Mouse (Mus musculus): ENCODE results near the gene Pknox2. TPM values are rescaled to one million over a fixed set of nuclear protein-coding genes. Genes with fewer than 3 reads are reported as not detected.

Pknox2 gene
- total and polyA plus RNA-seq, 2 experiments from 2014 or later = 26.1 to 27.9 TPM

- Histone ChIP-seq H3K9ac (no peak overlapping the region), H3K9me3 (ENCODE audit: low read length) (no peaks in the 10 kb centered on the region), H3K4me1 (ENCODE audit: insufficient read depth) (no peaks in the 10 kb centered on the region), H3K4me3 (ENCODE audit: low read depth, low read length) (no peak overlapping the region), H3K27ac (ENCODE audit: low read depth, low read length) (no peak overlapping the region), H3K27me3 (ENCODE audit: insufficient read depth, low read length) (no peaks in the 10 kb centered on the region), H3K36me3 (ENCODE audit: insufficient read depth) (no peaks in the 10 kb centered on the region), H3K4me2 (ENCODE audit: low read depth) (no peak overlapping the region)
- ATAC-seq (no peak), DNase-seq (no peak)
- 50% methylated on average over 11 of the region's 11 CpGs for WGBS
- TF ChIP-seq CTCF (IDR thresholded peaks at IDR 0.05; ENCODE audit: low read depth) = peak; percentile 39
Measured at GRCm38 (mm10) chr9:36976596-36977362, 170.4 kb downstream of the Pknox2 start.

- Histone ChIP-seq H3K9ac (no peak overlapping the region), H3K4me2 (ENCODE audit: low read depth) (no peak overlapping the region), H3K4me3 (ENCODE audit: low read depth, low read length) (no peak overlapping the region), H3K36me3 (ENCODE audit: insufficient read depth) (no peaks in the 10 kb centered on the region), H3K4me1 (ENCODE audit: insufficient read depth) (no peaks in the 10 kb centered on the region), H3K27ac (ENCODE audit: low read depth, low read length) (no peak overlapping the region), H3K9me3 (ENCODE audit: low read length) (no peaks in the 10 kb centered on the region), H3K27me3 (ENCODE audit: insufficient read depth, low read length) (no peaks in the 10 kb centered on the region)
- 48% methylated on average over 11 of the region's 11 CpGs for WGBS
- ATAC-seq (0 out of 2 replicates have a peak, but pooled peaks have one; percentile 9), DNase-seq (peak; percentile 49)
- peak; percentile 42 for TF ChIP-seq CTCF (IDR thresholded peaks at IDR 0.05; ENCODE audit: low read depth)
Measured at GRCm38 (mm10) chr9:36973486-36974227, 173.6 kb downstream of the Pknox2 start.

- Histone ChIP-seq H3K27me3 (ENCODE audit: insufficient read depth, low read length) (no peaks in the 10 kb centered on the region), H3K4me1 (ENCODE audit: insufficient read depth) (no peaks in the 10 kb centered on the region), H3K4me2 (ENCODE audit: low read depth) (no peak overlapping the region), H3K27ac (ENCODE audit: low read depth, low read length) (no peak overlapping the region), H3K9ac (no peak overlapping the region), H3K9me3 (ENCODE audit: low read length) (no peaks in the 10 kb centered on the region), H3K4me3 (ENCODE audit: low read depth, low read length) (no peak overlapping the region), H3K36me3 (ENCODE audit: insufficient read depth) (no peaks in the 10 kb centered on the region; the same call in 1 of the 2 replicates)
- ATAC-seq = no peak
- 3% methylated on average over 3 of the region's 3 CpGs for WGBS
- no peak for DNase-seq
- TF ChIP-seq CTCF (IDR thresholded peaks at IDR 0.05; ENCODE audit: low read depth) = no peak
Measured at GRCm38 (mm10) chr9:36972089-36972488, 175.1 kb downstream of the Pknox2 start.

GRCm38 (mm10) chr9:36971066-36971465 lies 176.1 kb downstream of the Pknox2 start:
- no peak overlapping the region for H3K27ac ChIP-seq (ENCODE audit: low read depth, low read length)

GRCm38 (mm10) chr9:36970651-36971050 lies 176.6 kb downstream of the Pknox2 start:
- Histone ChIP-seq H3K27ac (ENCODE audit: low read depth, low read length) (no peak overlapping the region), H3K4me2 (ENCODE audit: low read depth) (no peak overlapping the region), H3K4me1 (ENCODE audit: insufficient read depth) (no peaks in the 10 kb centered on the region), H3K36me3 (ENCODE audit: insufficient read depth) (no peaks in the 10 kb centered on the region; the same call in 1 of the 2 replicates), H3K4me3 (ENCODE audit: low read depth, low read length) (no peak overlapping the region), H3K9ac (no peak overlapping the region), H3K27me3 (ENCODE audit: insufficient read depth, low read length) (no peaks in the 10 kb centered on the region), H3K9me3 (ENCODE audit: low read length) (no peaks in the 10 kb centered on the region)
- TF ChIP-seq CTCF (IDR thresholded peaks at IDR 0.05; ENCODE audit: low read depth) = peak; percentile 82
- 7% methylated on average over 5 of the region's 5 CpGs for WGBS
- DNase-seq (peak; percentile 93), ATAC-seq (peak; percentile 40; the same call in 1 of the 2 replicates)

More at GRCm38 (mm10) chr9:36971066-36971465, 176.1 kb downstream of the Pknox2 start:
- ATAC-seq = no peak
- Histone ChIP-seq H3K4me1 (ENCODE audit: insufficient read depth) (no peaks in the 10 kb centered on the region), H3K27me3 (ENCODE audit: insufficient read depth, low read length) (no peaks in the 10 kb centered on the region), H3K9me3 (ENCODE audit: low read length) (no peaks in the 10 kb centered on the region), H3K4me3 (ENCODE audit: low read depth, low read length) (no peak overlapping the region), H3K36me3 (ENCODE audit: insufficient read depth) (no peaks in the 10 kb centered on the region; the same call in 1 of the 2 replicates), H3K9ac (no peak overlapping the region), H3K4me2 (ENCODE audit: low read depth) (no peak overlapping the region)
- TF ChIP-seq CTCF (IDR thresholded peaks at IDR 0.05; ENCODE audit: low read depth) = no peak
- no peak for DNase-seq
- WGBS = 34% methylated on average over 3 of the region's 3 CpGs

GRCm38 (mm10) chr9:36969131-36969530 lies 178.1 kb downstream of the Pknox2 start:
- DNase-seq (no peak), ATAC-seq (no peak)
- no peaks in the 10 kb centered on the region for H3K27me3 ChIP-seq (ENCODE audit: insufficient read depth, low read length)
- no peaks in the 10 kb centered on the region; the same call in 1 of the 2 replicates for H3K36me3 ChIP-seq (ENCODE audit: insufficient read depth)
- H3K27ac ChIP-seq (ENCODE audit: low read depth, low read length) = no peak overlapping the region
- H3K4me2 ChIP-seq (ENCODE audit: low read depth) = no peak overlapping the region
- no peaks in the 10 kb centered on the region for H3K9me3 ChIP-seq (ENCODE audit: low read length)
- no peak overlapping the region for H3K4me3 ChIP-seq (ENCODE audit: low read depth, low read length)
- WGBS = 93% methylated on average over 1 of the region's 1 CpGs
- no peaks in the 10 kb centered on the region for H3K4me1 ChIP-seq (ENCODE audit: insufficient read depth)
- H3K9ac ChIP-seq = no peak overlapping the region
- no peak for TF ChIP-seq CTCF (IDR thresholded peaks at IDR 0.05; ENCODE audit: low read depth)

- peak; percentile 65 for ATAC-seq
- peak; percentile 77 for DNase-seq
- peak; percentile 89 for TF ChIP-seq CTCF (IDR thresholded peaks at IDR 0.05; ENCODE audit: low read depth)
- Histone ChIP-seq H3K4me2 (ENCODE audit: low read depth) (no peak overlapping the region), H3K9me3 (ENCODE audit: low read length) (no peaks in the 10 kb centered on the region), H3K36me3 (ENCODE audit: insufficient read depth) (no peaks in the 10 kb centered on the region; the same call in 1 of the 2 replicates), H3K4me1 (ENCODE audit: insufficient read depth) (no peaks in the 10 kb centered on the region), H3K4me3 (ENCODE audit: low read depth, low read length) (no peak overlapping the region), H3K9ac (no peak overlapping the region), H3K27me3 (ENCODE audit: insufficient read depth, low read length) (no peaks in the 10 kb centered on the region), H3K27ac (ENCODE audit: low read depth, low read length) (no peak overlapping the region)
- 33% methylated on average over 7 of the region's 7 CpGs for WGBS
Measured at GRCm38 (mm10) chr9:36968713-36969112, 178.5 kb downstream of the Pknox2 start.
